Mouse (Mus musculus) stomach, adult 2 months (tissue): Measurements from ENCODE around the gene Olfr780. TPM values are rescaled to one million over a fixed set of nuclear protein-coding genes. Genes with fewer than 3 reads are reported as not detected.

Source experiments
- polyA plus RNA-seq: library from polyadenylated mRNA; depleted of rRNA; stranded (reverse); fragments of >200 nt; gene quantifications from 2 replicates; pipeline ENCODE4 v1.2.3, GENCODE M21; 2012; rRNA removed

The Olfr780 gene
- polyA plus RNA-seq: not detected in 2 replicates

GRCm38 (mm10) chr10:129317817-129318216, at the start of gene Olfr780:
Olfr780 (plus strand) TSS chr10:129318117.

GRCm38 (mm10) chr10:129271081-129271535, 46.8 kb upstream of the Olfr780 start, which contains the start of gene Olfr777:
Olfr777 (minus strand) TSS chr10:129271485.

DNA sequence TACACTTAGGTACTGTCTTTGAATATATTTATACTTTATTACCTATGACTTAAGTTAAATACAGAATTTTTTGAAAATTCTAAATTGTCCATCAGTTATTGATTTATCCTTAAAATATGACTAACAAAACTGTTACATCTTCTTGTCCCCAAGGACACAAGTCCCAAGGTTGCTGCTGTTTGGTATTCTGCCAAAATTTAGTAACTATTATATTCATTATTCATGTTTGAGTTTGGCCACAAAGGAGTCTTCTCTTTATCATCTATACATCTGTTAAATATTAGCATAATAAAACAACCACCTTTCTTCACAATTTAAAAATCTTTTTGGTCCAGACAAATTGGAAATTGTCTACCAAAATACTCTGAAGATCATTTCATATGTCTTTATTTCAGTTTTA, 10.6 kb downstream of the Olfr780 start, which contains the start of gene Olfr781:
TSS of gene Olfr781 (plus strand) at position 301 of the 400 bp plus-strand sequence.

GRCm38 (mm10) chr10:129348550-129348949, 30.6 kb downstream of the Olfr780 start, which contains the start of gene Olfr782:
Olfr782 (plus strand) TSS chr10:129348850.

Other genes starting within 250 kb of the Olfr780 start
- gene Olfr766-ps1, start 249.1 kb upstream of the Olfr780 start, polyA plus RNA-seq: not detected in 2 replicates
- not detected in 2 replicates for gene Olfr767, start 235.2 kb upstream of the Olfr780 start, polyA plus RNA-seq
- not detected in 2 replicates for gene Olfr768, start 218.7 kb upstream of the Olfr780 start, polyA plus RNA-seq
- gene Olfr769, start 200.3 kb upstream of the Olfr780 start, polyA plus RNA-seq: not detected in 2 replicates
- gene Olfr770, start 179.1 kb upstream of the Olfr780 start, polyA plus RNA-seq: not detected in 2 replicates
- not detected in 2 replicates for gene Olfr771, start 153.4 kb upstream of the Olfr780 start, polyA plus RNA-seq
- gene Olfr772, start 140.2 kb upstream of the Olfr780 start, polyA plus RNA-seq: not detected in 2 replicates
- gene Olfr773, start 130.7 kb upstream of the Olfr780 start, polyA plus RNA-seq: not detected in 2 replicates
- not detected in 2 replicates for gene Olfr774, start 81.9 kb upstream of the Olfr780 start, polyA plus RNA-seq
- not detected in 2 replicates for gene Olfr775, start 69.7 kb upstream of the Olfr780 start, polyA plus RNA-seq
- gene Olfr776, start 59.0 kb upstream of the Olfr780 start, polyA plus RNA-seq: not detected in 2 replicates
- not detected in 2 replicates for gene Olfr777, start 46.6 kb upstream of the Olfr780 start, polyA plus RNA-seq
- gene Olfr781, start 10.7 kb downstream of the Olfr780 start, polyA plus RNA-seq: not detected in 2 replicates
- not detected in 2 replicates for gene Olfr782, start 30.7 kb downstream of the Olfr780 start, polyA plus RNA-seq
- gene Olfr784, start 66.0 kb downstream of the Olfr780 start, polyA plus RNA-seq: 0.03 TPM in 1 of 2 replicates, not detected in the other
- not detected in 2 replicates for gene Olfr785, start 87.3 kb downstream of the Olfr780 start, polyA plus RNA-seq
- gene Olfr786, start 109.2 kb downstream of the Olfr780 start, polyA plus RNA-seq: not detected in 2 replicates
- not detected in 2 replicates for gene Olfr787, start 143.7 kb downstream of the Olfr780 start, polyA plus RNA-seq
- not detected in 2 replicates for gene Olfr788, start 152.9 kb downstream of the Olfr780 start, polyA plus RNA-seq
- not detected in 2 replicates for gene Olfr789, start 166.6 kb downstream of the Olfr780 start, polyA plus RNA-seq
- not detected in 2 replicates for gene Olfr790, start 180.4 kb downstream of the Olfr780 start, polyA plus RNA-seq
- not detected in 2 replicates for gene Olfr791, start 203.7 kb downstream of the Olfr780 start, polyA plus RNA-seq
- not detected in 2 replicates for gene Olfr792, start 221.0 kb downstream of the Olfr780 start, polyA plus RNA-seq
- not detected in 2 replicates for gene Olfr794, start 249.5 kb downstream of the Olfr780 start, polyA plus RNA-seq